Mouse (Mus musculus) left cerebral cortex, postnatal 25 days (tissue): Measurements from ENCODE around the gene Gm45062. TPM values are rescaled to one million over a fixed set of nuclear protein-coding genes. Genes with fewer than 3 reads are reported as not detected.

Source experiments
- DNase-seq, 2 experiments: peaks; one replicate each; pipeline ENCODE4 v3.0.0; 2022; ENCODE audit warnings: low spot score in 2 of 2, mixed read lengths in 1 of 2
- intact Hi-C: fragments of 180-260 bp; cut with DNase I; formaldehyde crosslinking; loops from one replicate; pipeline ENCODE4 v1.15.1; 2025
- total RNA-seq, 2 experiments: library from RNA; stranded (reverse); gene quantifications; 2 replicates each; pipeline ENCODE4 v1.2.3; 2021

The Gm45062 gene
- 1 to 10 TPM; 5.7 to 6.1 TPM for total RNA-seq

- intact Hi-C loops = loop anchor here (1.0 kb wide), 1 partner anchor 250 kb away; the partner anchor contains the start of gene Glcci1
- peak; percentile 97 to 99 for DNase-seq
Measured at GRCm38 (mm10) chr6:8259004-8259666, at the start of gene Gm45062, which contains the start of the genes Rpa3 and Umad1. Gm45062 (plus strand) TSS chr6:8259450. Rpa3 (minus strand) TSS chr6:8259173. Umad1 (plus strand) TSS chr6:8259288.

GRCm38 (mm10) chr6:8209866-8210186, 49.4 kb upstream of the Gm45062 start:
- DNase-seq = no peak
- intact Hi-C loops = no loop called here

GRCm38 (mm10) chr6:8210661-8211060, 48.6 kb upstream of the Gm45062 start:
- intact Hi-C loops = no loop called here
- DNase-seq = no peak

DNA sequence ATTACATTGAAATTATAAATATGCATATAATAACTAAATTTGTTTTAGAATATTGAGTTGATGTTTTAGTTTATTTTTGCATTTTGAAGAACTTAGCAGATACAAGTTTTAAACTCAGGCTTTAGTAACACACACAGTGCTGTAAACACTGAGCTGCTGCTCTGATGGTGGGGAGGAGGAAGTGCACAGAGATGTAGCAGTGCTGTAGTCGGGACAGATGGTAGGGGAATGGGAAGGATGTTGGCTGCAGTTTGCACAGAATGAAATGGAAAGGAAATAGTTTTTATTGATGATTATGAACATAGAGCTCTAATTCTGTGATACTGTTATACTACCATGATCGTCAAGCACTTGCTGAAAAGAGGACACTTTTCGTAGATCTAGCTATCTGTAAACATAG, 32.2 kb upstream of the Gm45062 start:
- no peak for DNase-seq
- intact Hi-C loops = no loop called here

- no peak for DNase-seq
- intact Hi-C loops = no loop called here
Measured at GRCm38 (mm10) chr6:8228596-8228995, 30.7 kb upstream of the Gm45062 start.

DNA sequence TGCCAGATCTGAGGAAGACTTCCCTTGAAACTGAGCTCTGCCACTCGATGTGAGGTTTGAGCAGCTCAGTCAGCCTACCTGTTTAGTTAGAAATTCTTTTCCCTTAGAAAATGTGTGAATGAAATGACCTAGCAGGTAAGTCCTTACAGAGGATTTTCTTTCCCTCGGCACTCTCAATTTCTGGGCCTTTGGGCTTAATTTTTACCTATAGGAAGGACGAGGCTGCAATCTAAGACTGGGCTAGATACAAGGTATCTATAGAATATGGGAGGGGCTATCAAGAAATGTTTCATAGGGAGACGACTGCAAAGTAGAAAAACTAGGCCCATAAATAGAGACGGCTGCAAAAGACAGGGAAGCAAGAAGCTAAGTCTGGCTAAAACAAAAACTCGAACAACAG, 934 bp upstream of the Gm45062 start:
- intact Hi-C loops = no loop called here
- no peak for DNase-seq

DNA sequence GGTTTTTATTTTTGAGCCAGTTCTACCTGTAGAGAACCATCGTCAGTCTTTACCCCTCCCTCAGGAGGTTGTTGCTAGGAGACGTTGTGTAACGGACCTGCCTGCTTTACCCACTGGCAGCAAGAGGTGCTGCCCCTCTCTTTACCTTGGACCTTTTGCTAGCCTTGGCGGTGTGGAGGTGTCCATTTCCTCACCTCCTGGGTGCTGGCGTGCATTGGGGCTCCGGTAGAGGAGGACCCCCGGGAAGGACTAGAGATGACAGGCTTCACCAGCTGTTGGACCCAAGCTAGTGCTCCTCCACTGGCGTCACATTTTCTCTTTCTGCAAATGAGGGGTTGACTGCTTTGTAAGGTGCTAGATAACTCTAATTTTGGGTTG, 406 bp downstream of the Gm45062 start:
- DNase-seq = no peak
- intact Hi-C loops = loop anchor here (1.0 kb wide), 1 partner anchor 250 kb away; the partner anchor contains the start of gene Glcci1

DNA sequence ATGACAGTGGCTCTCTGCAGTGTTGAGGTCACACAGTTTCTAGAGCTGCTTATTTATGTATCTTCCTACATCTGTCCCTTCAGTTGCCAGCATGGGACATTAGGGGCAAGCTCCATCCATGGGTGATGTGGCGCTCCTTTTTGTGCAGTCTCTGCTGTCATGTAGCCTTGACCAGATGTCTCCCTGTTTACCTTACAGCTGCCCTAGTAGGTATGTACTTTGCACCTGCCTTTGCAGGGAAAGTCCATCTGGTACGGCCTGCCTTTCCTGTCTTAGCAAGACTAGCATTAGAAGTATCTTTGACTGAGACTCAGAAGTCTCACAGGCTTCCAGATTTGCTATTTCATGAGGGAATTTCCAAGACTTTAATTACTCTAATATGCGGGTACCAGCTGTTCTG, 11.8 kb downstream of the Gm45062 start:
- DNase-seq = no peak
- intact Hi-C loops = loop anchor here (10.0 kb wide), 3 partner anchors 144 to 564 kb away; no protein-coding TSS in a partner anchor

DNA sequence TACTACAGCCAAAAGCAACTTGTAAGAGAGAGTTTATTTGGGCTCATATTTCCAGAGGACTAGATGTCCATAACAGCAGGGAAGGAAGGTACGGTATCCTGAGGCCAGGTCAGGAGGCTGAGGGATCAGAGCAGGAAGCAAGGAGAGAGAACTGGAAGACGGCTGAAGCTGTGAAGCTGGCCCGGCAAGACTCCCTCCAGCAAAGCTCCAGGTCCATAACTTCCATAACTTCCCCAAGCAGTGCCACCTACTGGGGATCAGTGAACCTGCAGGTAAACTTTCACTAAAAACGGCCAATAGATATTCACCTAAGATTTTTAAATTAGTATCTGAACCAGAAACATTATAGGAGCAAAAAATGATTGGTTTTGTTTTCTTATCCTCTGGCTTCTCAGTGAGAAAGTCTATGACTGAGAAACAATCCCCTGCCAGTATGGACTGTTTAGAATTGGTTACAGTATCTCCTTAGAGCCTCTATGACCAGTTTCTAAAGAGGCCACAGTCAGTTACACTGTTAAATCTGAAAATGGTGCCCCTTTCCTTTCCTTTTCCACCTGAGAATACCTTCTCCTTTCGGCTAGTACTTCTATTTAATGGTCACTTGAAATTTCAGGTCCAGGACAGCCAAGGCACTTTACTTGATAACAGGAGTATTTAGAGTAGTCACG, 15.3 kb downstream of the Gm45062 start:
- intact Hi-C loops = loop anchor here (2.0 to 10.0 kb wide), 5 partner anchors 140 to 560 kb away; no protein-coding TSS in a partner anchor
- DNase-seq = no peak

- DNase-seq = peak; percentile 73 to 90
- intact Hi-C loops = loop anchor here (2.0 to 10.0 kb wide), 5 partner anchors 140 to 560 kb away; no protein-coding TSS in a partner anchor
Measured at GRCm38 (mm10) chr6:8275098-8275497, 15.8 kb downstream of the Gm45062 start.

DNA sequence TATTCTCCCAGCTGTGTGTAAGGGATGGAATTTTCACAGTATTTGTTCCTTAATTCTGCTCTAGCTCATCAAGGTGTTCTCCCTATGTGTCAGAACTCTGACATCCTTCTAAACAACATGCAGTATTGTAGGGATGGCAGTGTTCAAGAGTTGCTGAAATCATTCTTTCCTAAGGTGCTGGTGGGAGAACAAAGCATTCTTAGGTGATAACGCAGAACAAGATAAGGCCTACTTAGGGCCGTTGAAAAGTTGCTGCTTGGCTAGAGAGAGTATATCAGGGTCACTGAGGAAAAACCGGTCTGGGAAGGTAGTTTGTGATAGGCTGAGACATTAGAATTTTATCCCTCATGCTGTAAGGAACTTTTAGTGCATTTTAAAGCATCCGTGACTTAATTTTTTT, 17.2 kb downstream of the Gm45062 start:
- intact Hi-C loops = loop anchor here (5.0 to 10.0 kb wide), 4 partner anchors 138 to 558 kb away; no protein-coding TSS in a partner anchor
- DNase-seq = no peak

DNA sequence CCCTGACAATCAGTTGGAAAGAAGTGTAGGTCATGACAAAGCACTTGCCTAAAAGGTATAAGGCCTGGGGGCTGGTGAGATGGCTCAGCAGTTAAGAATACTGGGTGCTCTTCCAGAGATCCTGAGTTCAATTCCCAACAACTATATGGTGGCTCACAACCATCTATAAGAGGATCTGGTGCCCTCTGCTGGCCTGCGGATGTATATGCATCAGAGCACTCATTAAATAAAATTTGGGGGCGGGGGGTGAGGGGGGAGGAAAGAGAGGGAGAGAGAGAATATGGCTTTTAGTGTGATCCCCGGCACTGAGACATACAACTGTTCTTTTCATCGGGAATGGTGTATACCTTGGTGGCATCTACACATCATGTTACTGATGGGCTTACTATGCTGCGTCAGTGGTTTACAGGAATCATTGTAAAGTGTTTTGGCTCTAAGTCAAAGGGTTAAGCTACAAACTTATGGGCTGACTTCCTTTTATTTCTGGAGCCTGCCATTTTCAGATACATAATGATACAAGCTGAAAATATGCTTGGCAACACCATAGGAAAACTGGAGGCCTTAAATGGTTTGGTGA, 19.3 kb downstream of the Gm45062 start:
- intact Hi-C loops = loop anchor here (5.0 to 10.0 kb wide), 4 partner anchors 136 to 556 kb away; no protein-coding TSS in a partner anchor
- DNase-seq = no peak

- DNase-seq = no peak
- intact Hi-C loops = no loop called here
Measured at GRCm38 (mm10) chr6:8283255-8283654, 24.0 kb downstream of the Gm45062 start.

- no peak for DNase-seq
- intact Hi-C loops = no loop called here
Measured at GRCm38 (mm10) chr6:8285401-8285960, 26.2 kb downstream of the Gm45062 start.

DNA sequence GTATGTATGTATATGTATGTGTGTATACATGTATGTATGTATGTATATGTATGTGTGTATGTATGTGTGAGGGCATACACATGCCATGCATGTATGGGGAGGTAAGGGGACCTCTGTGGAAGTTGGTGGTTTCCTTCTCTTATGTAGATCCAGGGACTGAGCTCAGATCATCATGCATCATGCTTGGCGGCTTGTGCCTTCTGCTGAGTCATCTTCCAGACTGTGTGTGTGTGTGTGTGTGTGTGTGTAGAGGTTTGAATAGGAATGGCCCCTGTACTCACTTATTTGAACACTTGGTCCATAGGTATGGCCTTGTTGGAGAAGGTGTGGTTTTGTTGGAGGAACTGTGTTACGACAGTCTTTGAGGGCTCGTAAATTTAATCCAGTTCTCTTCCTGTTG, 26.9 kb downstream of the Gm45062 start:
- intact Hi-C loops = no loop called here

GRCm38 (mm10) chr6:8288755-8289580, 29.7 kb downstream of the Gm45062 start:
- intact Hi-C loops = no loop called here
- DNase-seq = peak in 1 of 2 experiments; percentile 41

More for the DNA sequence above, 26.9 kb downstream of the Gm45062 start:
- no peak for DNase-seq

DNA sequence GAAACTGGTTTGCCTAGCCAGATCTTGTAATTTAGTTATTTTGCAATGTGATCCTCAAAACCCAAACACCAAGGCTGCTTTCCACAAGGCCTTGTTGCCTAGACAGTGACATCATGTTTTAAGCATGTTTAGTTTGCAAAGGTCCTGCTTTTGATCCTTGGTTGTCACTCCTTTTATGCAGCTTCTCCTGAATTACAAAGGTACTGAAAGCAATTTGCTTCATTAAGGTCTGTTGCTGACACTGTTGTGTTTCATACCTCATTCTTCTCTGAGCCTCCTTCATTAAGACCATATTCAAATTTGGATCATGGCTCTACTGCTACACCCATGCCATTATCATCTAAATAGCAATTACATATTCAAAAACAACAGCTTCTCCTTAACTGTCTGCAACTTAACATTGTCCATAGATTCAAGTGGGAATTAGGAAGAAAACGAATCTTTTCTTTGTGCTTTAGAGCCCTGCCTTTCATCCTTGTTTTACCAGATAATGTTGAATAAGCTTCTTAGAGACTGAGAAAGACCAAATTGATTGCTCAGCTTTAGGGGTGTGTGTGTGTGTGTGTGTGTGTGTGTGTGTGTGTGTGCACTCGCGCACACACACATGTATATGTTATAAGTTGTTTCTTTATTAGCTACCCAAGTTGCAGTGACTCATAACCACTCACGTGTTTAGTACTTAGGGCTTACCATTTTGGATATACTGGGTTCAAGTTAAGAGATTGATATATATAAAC, 35.0 kb downstream of the Gm45062 start:
- intact Hi-C loops = loop anchor here (10.0 kb wide), 1 partner anchor 131 kb away; no protein-coding TSS in a partner anchor
- no peak for DNase-seq

DNA sequence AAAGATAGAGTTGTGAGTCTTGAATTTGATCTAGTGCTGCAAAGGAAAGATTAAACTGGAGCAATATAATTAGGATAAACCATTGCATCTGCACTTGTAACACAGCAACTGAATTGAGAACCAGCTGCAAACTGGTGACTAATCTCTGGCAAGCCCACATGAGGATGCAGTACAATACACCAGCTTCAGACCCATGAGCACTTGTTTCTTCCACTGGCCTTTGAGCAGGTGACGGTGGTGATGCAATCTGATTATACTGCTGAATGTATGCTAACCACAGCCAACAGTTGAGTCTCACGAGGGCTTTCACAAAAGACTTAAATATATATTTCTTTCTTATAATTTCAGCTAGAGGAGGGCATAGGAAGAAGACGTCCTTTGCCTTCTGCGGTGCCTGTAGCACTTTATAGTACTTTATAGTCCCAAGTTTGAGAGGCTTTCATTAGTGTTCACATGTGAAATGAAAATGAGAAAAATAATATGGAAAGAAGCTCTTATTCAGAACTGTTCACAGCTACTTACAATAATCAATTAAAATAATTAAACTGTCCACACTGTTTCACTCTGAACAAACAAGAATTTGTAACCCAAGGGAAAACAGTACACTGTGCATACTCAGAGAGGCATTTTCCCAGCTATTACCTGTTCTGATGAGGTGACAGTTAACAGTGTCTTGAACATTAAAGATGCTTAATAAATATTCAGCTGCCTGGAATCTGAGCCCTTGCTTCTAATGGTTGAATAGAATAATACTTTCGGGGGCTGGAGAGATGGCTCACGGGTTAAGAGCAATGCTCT, 40.0 kb downstream of the Gm45062 start:
- intact Hi-C loops = loop anchor here (10.0 kb wide), 1 partner anchor 126 kb away; no protein-coding TSS in a partner anchor

More for the DNA sequence above, 40.0 kb downstream of the Gm45062 start:
- DNase-seq = peak in 1 of 2 experiments; percentile 16
